Mouse (Mus musculus): Measurements from ENCODE around the gene Dynlt1f.
"Not testable (repeated sequence)": the region's sequence is repeated elsewhere in the genome, so short reads cannot be mapped to it uniquely, and the experiment has no call there.

DNA sequence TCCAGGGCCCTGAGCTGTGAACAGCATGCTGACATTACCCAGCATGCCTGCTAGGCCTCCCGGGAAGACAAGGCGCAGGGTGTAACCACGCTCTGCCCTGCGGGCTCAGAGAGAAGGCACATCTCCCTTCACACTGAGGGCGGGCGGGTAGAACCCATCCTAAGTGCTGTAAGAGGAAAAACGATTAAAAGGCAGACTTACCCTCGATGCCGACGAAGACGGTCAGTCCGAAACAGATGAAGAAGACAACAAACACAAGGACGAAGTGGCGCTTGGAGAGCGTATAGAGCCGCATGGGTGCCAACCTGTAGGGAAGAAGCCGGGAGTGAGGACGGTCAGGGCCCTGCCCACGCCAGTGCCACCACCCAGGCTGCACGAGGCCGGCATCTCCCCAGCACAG lies 16.2 kb downstream of the Dynlt1f start:
- not testable (repeated sequence) for TF ChIP-seq GATA1 (IDR thresholded peaks at IDR 0.05; ENCODE audit: borderline replicate concordance, low read length); FLI1 (IDR thresholded peaks at IDR 0.05; ENCODE audit: low read length)
